Mouse (Mus musculus) kidney, adult 8-10 months (tissue): ENCODE results near the gene Nek8.

Source experiments
- DNase-seq, 2 experiments: peaks; one replicate each; pipeline ENCODE4 v3.0.0; 2022

Gene Nek8

DNA sequence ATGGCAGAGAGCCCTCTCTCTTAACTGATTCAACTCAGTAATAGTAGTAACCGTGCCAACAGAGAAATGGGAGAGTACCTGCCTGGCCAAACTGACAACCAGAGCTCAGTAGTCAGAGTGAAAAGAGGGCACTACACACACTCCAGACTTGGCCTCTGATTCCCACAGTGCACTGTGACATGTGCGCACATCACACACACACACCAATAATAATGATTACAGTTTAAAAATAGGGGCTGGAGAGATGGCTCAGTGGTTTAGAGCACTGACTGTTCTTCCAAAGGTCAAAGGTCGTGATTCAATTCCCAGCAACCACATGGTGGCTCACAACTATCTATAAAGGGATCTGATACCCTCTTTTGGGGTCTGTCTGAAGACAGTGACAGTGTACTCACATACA is 38.5 kb downstream of the Nek8 start:
- no peak for DNase-seq

DNA sequence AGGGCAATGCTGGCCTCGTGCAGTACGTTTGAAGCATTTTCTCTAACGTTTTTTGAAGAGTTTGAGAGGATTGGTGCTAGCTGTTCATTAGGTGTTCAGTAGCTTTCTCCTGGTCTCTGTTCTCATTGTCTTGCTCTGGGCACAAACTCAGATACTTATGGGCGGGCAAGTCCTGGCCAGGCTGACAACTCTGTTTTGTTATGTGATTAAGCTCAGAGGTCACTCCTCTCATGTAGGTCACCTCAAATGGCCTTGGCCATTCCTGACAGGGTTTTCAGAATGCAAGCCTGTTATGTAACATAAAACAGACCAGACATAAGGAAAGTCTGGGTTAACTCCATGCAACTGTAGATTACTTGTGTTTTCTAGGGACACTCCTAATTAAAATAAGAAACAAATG is 38.9 kb downstream of the Nek8 start:
- DNase-seq = peak; percentile 52 to 79

- no peak for DNase-seq
Observed at GRCm38 (mm10) chr11:78136132-78136531, 40.3 kb downstream of the Nek8 start.

DNA sequence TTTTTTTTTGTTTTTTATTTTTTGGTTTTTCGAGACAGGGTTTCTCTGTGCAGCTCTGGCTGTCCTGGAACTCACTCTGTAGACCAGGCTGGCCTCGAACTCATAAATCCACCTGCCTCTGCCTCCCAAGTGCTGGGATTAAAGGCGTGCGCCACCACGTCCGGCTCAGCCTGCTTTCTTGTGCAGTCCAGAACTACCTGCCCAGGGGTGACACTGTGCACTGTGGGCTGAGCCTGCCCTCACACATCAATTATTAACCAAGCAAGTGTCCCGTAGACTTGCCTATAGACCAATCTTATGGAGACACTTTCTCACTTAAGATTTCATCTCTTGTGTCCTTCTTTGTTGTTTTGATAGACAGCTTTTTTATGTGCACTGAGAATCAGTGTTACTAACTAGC is 41.2 kb downstream of the Nek8 start:
- DNase-seq = peak in 1 of 2 experiments; percentile 49

GRCm38 (mm10) chr11:78134344-78134743 is 42.1 kb downstream of the Nek8 start:
- no peak for DNase-seq

DNA sequence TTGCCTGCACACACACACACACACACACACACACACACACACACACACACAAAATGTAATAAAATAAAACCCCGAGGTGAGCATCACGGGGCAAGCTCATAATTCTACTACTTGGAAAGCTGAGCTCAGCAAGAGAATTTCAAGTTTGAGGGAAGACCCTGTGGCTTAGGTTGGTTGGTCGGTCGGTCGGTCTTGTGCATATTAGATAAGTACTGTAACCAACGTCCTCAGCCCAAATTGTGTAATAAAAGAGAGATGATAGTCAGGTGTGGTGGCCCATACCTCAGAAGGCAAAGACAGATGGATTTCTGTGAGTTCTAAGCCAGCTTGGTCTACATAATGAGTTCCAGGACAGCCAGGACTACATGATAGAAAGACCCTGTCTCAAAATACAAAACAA is 42.6 kb downstream of the Nek8 start:
- DNase-seq = no peak

DNA sequence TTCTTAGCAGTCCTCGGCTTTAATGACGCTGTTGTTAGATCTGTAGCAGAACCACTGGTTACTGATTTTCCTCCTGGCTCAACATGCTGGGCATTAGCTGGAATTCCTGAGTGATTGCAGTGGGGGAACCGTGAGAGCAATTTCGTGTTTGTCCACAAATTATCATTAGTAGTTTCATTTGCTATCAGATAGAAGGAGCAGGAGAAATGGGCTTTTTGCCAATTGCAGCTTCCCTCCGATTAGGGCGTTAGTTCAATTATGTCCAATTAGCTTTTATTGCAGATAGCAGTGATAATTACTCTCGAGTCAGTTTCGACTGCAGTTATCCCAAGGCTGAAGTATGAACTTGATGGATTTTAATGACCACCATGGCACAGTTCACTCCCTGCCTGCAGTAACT is 47.0 kb downstream of the Nek8 start:
- no peak for DNase-seq

DNA sequence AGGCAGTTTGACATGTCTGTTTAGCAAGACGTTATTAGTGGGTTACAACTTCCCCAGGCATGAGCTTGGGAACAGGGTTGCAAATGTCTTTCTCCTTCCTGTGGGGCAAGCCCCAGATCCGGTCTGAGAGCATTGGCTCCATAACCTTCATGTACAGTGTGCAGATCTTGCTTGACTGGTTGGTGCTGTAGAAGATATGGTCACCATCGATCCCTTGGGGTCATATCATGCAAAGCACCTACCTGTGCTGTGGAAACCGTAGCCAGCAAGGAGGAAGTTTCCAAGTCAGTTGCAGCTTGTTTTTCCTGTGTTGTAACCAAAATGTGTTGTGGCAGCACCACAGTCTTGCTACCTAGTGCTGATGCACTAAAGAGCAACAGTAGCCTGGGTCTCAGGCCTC is 49.7 kb downstream of the Nek8 start:
- no peak for DNase-seq

DNA sequence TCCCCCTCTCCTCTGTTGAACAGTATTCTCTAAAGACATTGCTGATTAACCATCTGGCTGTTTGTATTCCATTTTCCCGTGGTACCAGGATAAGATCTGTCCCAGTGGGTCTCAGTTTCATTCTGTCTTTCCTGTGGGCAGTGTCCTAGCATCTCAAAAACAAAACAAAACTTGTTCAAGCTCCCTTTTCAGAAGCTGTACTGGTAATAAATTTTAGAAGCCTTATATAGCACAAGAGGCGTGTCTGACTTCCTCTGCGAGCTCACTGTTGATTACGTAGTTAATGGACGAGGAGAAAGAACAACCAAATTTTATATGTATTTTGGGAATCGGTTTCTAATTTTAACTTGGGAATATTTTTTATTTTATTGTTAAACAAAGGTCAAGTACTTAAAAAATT is 50.8 kb downstream of the Nek8 start:
- DNase-seq = no peak

- no peak for DNase-seq
Observed at GRCm38 (mm10) chr11:78123782-78124181, 52.7 kb downstream of the Nek8 start.

- DNase-seq = no peak
Observed at GRCm38 (mm10) chr11:78122815-78123214, 53.7 kb downstream of the Nek8 start.

GRCm38 (mm10) chr11:78121176-78121575 is 55.3 kb downstream of the Nek8 start:
- DNase-seq = peak; percentile 30 to 49

GRCm38 (mm10) chr11:78119898-78120297 is 56.6 kb downstream of the Nek8 start:
- no peak for DNase-seq

DNA sequence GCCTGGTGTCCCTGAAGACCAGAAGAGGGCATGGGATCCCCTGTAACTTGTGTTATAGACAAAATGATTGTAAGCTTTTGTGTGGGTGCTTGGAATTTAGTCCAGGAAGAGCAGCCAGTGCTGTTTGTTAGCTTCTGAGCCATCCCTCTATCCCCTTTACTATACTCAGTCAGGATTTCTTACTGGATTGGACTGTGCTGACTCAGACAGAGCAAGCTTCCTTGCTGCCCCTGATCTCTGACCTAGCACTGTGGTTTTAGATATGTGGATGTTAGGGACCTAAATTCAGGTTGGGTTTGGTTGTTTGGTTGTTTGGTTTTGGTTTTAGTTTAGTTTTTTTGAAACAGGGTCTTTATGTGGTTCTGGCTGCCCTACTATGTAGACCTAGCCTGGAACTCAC is 58.0 kb downstream of the Nek8 start:
- DNase-seq = no peak

GRCm38 (mm10) chr11:78116146-78116410 is 60.4 kb downstream of the Nek8 start:
- DNase-seq = peak in 1 of 2 experiments; percentile 17
